Mouse (Mus musculus): ENCODE data around the gene Ndufc2.

GRCm38 (mm10) chr7:97365887-97366286 is 33.9 kb upstream of the Ndufc2 start:
- TF ChIP-seq CTCF (IDR thresholded peaks at IDR 0.05) (no peak), EP300 (IDR thresholded peaks at IDR 0.05) (no peak)

All from lung, postnatal 0 days (tissue).